Comparison of ENCODE assay signal across 8 mouse cellular contexts in the genomic region with DNA sequence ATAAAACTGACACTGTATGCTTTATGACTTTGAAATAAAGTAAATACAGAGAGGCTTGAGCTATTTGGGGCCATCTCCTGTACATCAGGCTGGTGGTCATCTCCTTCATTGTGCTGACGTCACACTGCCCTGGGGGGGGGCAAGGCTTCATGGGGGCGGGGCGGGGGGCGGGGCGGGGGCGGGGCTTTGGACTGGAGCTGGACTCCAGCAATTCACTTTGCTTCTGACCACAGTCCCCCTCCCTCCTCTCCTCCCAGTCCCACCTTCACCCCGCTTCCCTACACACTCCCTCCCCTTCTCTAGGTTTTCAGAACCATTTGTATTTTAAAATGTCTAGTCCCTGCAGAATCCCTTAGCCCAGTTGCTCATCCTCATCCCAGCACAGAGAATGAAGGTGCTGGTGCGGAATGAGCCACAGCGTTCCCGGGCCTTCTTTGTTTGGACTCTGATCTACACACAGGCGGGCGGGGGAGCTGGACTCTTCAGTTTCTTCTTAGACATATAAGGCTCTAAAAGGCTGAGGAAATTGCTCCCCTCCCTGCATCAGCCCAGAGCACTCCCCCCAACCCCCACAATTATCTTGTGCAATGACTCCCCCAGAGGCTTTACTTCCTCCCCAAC. TPM values are rescaled to one million over a fixed set of nuclear protein-coding genes. Genes with fewer than 3 reads are reported as not detected.
DNase-seq lines count a peak whose midpoint lies in the region; ATAC-seq and TF ChIP-seq lines count a peak whose summit lies in the region.

No protein-coding gene starts in this region.

- H3K36me3 ChIP-seq in embryonic facial prominence, embryonic 11.5 days (replicated peaks; ENCODE audit: control insufficient read depth, insufficient read depth, low read depth, low read length), result no peaks in the 10 kb centered on the region
- H3K36me3 ChIP-seq in intestine, embryonic 16.5 days (ENCODE audit: control insufficient read depth, insufficient read depth, low read length), result no peaks in the 10 kb centered on the region
- no peaks in the 10 kb centered on the region for H3K36me3 ChIP-seq in liver, postnatal 0 days (replicated peaks; ENCODE audit: insufficient read depth, low read length)
- no peaks in the 10 kb centered on the region for H3K36me3 ChIP-seq in stomach, embryonic 16.5 days (ENCODE audit: control insufficient read depth, insufficient read depth, low read length)

- H3K4me2 ChIP-seq in embryonic facial prominence, embryonic 11.5 days (ENCODE audit: low read depth, low read length), result peak overlapping the region; percentile 41
- peak overlapping the region; percentile 57 for H3K4me2 ChIP-seq in intestine, embryonic 16.5 days (ENCODE audit: low read depth, low read length)
- H3K4me2 ChIP-seq in liver, postnatal 0 days (ENCODE audit: low read depth, low read length), result peak overlapping the region; percentile 70
- H3K4me2 ChIP-seq in stomach, embryonic 16.5 days (ENCODE audit: low read depth, low read length), result peak overlapping the region; percentile 67

- no peak for TF ChIP-seq EP300 in liver, postnatal 0 days (IDR thresholded peaks at IDR 0.05; ENCODE audit: low read depth)

- H3K9ac ChIP-seq in embryonic facial prominence, embryonic 11.5 days (replicated peaks; ENCODE audit: low read length), result peak overlapping the region; percentile 48
- H3K9ac ChIP-seq in intestine, embryonic 16.5 days (ENCODE audit: low read depth, low read length), result peak overlapping the region; percentile 53
- no peak overlapping the region for H3K9ac ChIP-seq in liver, postnatal 0 days (replicated peaks)
- H3K9ac ChIP-seq in stomach, embryonic 16.5 days (ENCODE audit: low read length), result peak overlapping the region; percentile 58

- no peak for TF ChIP-seq CTCF in liver, postnatal 0 days (IDR thresholded peaks at IDR 0.05; ENCODE audit: low read depth)

- H3K9me3 ChIP-seq in embryonic facial prominence, embryonic 11.5 days (replicated peaks; ENCODE audit: control insufficient read depth, low read length), result no peaks in the 10 kb centered on the region
- H3K9me3 ChIP-seq in intestine, embryonic 16.5 days (ENCODE audit: control insufficient read depth, low read length), result no peaks in the 10 kb centered on the region
- H3K9me3 ChIP-seq in liver, postnatal 0 days (ENCODE audit: low read length), result no peaks in the 10 kb centered on the region
- no peaks in the 10 kb centered on the region for H3K9me3 ChIP-seq in stomach, embryonic 16.5 days (replicated peaks; ENCODE audit: control insufficient read depth, low read length)

- ATAC-seq in embryonic facial prominence, embryonic 11.5 days (replicated peaks; ENCODE audit: insufficient number of reproducible peaks, low FRiP score, low TSS enrichment, low read depth), result 0 out of 2 replicates have a peak, but pooled peaks have one; percentile 13
- ATAC-seq in intestine, embryonic 16.5 days, result peak; percentile 63
- peak; percentile 43 for ATAC-seq in liver, postnatal 0 days
- peak; percentile 69 for ATAC-seq in stomach, embryonic 16.5 days (ENCODE audit: insufficient read depth, low FRiP score)
- ATAC-seq in erythroid progenitor cell, adult 5-6 weeks (replicated peaks; ENCODE audit: low FRiP score, poor library complexity, severe bottlenecking), result no peak

- H3K27ac ChIP-seq in embryonic facial prominence, embryonic 11.5 days (replicated peaks; ENCODE audit: low read depth, low read length), result no peak overlapping the region
- H3K27ac ChIP-seq in intestine, embryonic 16.5 days (ENCODE audit: low read length), result peak overlapping the region; percentile 90
- peak overlapping the region; percentile 69 for H3K27ac ChIP-seq in liver, postnatal 0 days (ENCODE audit: low read depth)
- H3K27ac ChIP-seq in stomach, embryonic 16.5 days (ENCODE audit: low read length), result peak overlapping the region; percentile 86

- H3K4me1 ChIP-seq in embryonic facial prominence, embryonic 11.5 days (ENCODE audit: control insufficient read depth, insufficient read depth, low read length), result peaks cover 3% of the 10 kb centered on the region; the same call in 1 of the 2 replicates
- H3K4me1 ChIP-seq in intestine, embryonic 16.5 days (ENCODE audit: control insufficient read depth, insufficient read depth, low read length), result peaks cover 27% of the 10 kb centered on the region
- H3K4me1 ChIP-seq in liver, postnatal 0 days (ENCODE audit: insufficient read depth), result peaks cover 10% of the 10 kb centered on the region
- H3K4me1 ChIP-seq in stomach, embryonic 16.5 days (ENCODE audit: control insufficient read depth, insufficient read depth, low read length), result peaks cover 17% of the 10 kb centered on the region

- DNase-seq in adrenal gland, postnatal 14 days, result peak; percentile 24
- no peak for DNase-seq in adrenal gland, postnatal 36 days
- DNase-seq in embryonic facial prominence, embryonic 11.5 days (ENCODE audit: low spot score), result peak; percentile 58
- DNase-seq in liver, postnatal 0 days, result peak; percentile 64
- DNase-seq in thymus, postnatal 36 days, result no peak

- 6% methylated on average over 9 of the region's 12 CpGs for WGBS in embryonic facial prominence, embryonic 11.5 days
- under 1% methylated on average over 12 of the region's 12 CpGs for WGBS in intestine, embryonic 16.5 days
- 3% methylated on average over 12 of the region's 12 CpGs for WGBS in liver, postnatal 0 days (ENCODE audit: insufficient replicate concordance)
- 3% methylated on average over 12 of the region's 12 CpGs for WGBS in stomach, embryonic 16.5 days

- peak overlapping the region; percentile 19; the same call in 1 of the 2 replicates for H3K4me3 ChIP-seq in embryonic facial prominence, embryonic 11.5 days (ENCODE audit: low read depth, low read length)
- peak overlapping the region; percentile 33 for H3K4me3 ChIP-seq in intestine, embryonic 16.5 days (ENCODE audit: low read length)
- peak overlapping the region; percentile 36 for H3K4me3 ChIP-seq in liver, postnatal 0 days (ENCODE audit: low read depth, low read length)
- H3K4me3 ChIP-seq in stomach, embryonic 16.5 days (replicated peaks; ENCODE audit: low read length), result peak overlapping the region; percentile 39

- H3K27me3 ChIP-seq in embryonic facial prominence, embryonic 11.5 days (ENCODE audit: control insufficient read depth, insufficient read depth, low read length), result peaks cover 2% of the 10 kb centered on the region; the same call in 1 of the 2 replicates
- H3K27me3 ChIP-seq in intestine, embryonic 16.5 days (replicated peaks; ENCODE audit: control insufficient read depth, insufficient read depth, low read length), result no peaks in the 10 kb centered on the region
- no peaks in the 10 kb centered on the region for H3K27me3 ChIP-seq in liver, postnatal 0 days (ENCODE audit: insufficient read depth, low read length)
- H3K27me3 ChIP-seq in stomach, embryonic 16.5 days (ENCODE audit: control insufficient read depth, insufficient read depth, low read length), result no peaks in the 10 kb centered on the region

RNA-seq across cellular contexts. Expression of a gene that starts 3.5 kb away (rescaled TPM):
- total RNA-seq in adrenal gland, postnatal 14 days (2021), result 10.2 and 34.6 TPM in 2 replicates
- total RNA-seq in adrenal gland, postnatal 36 days (2021), result 10 to 100 TPM; 20.2 to 34.4 TPM
- polyA plus RNA-seq in embryonic facial prominence, embryonic 11.5 days (2014; fragmentation: Nextera tagmentation; extraction: Ambion mirVana), result 2.0 and 2.3 TPM in 2 replicates
- 638 and 702 TPM in 2 replicates for polyA plus RNA-seq in intestine, embryonic 16.5 days (2015; fragmentation: Nextera tagmentation; extraction: Ambion mirVana)
- polyA plus RNA-seq in liver, postnatal 0 days (2015; fragmentation: Nextera tagmentation; extraction: Ambion mirVana), result 91.5 and 96.4 TPM in 2 replicates
- 77.6 and 95.3 TPM in 2 replicates for polyA plus RNA-seq in stomach, embryonic 16.5 days (2015; fragmentation: Nextera tagmentation; extraction: Ambion mirVana)
- not detected in 2 replicates for total RNA-seq in erythroid progenitor cell, adult 5-6 weeks (2015; ENCODE audit: low replicate concordance)
- 1.7 and 3.5 TPM in 2 replicates for total RNA-seq in erythroid progenitor cell, adult 5-6 weeks (2017; ENCODE audit: low replicate concordance)

RNA-seq across cellular contexts. Expression of a gene that starts 31.4 kb away (rescaled TPM):
- total RNA-seq in adrenal gland, postnatal 14 days (2021), result not detected in 2 replicates
- not detected for total RNA-seq in adrenal gland, postnatal 36 days (2021)
- 10.0 and 13.4 TPM in 2 replicates for polyA plus RNA-seq in embryonic facial prominence, embryonic 11.5 days (2014; fragmentation: Nextera tagmentation; extraction: Ambion mirVana)
- polyA plus RNA-seq in intestine, embryonic 16.5 days (2015; fragmentation: Nextera tagmentation; extraction: Ambion mirVana), result 0.24 and 0.34 TPM in 2 replicates
- not detected in 2 replicates for polyA plus RNA-seq in liver, postnatal 0 days (2015; fragmentation: Nextera tagmentation; extraction: Ambion mirVana)
- 0.40 and 0.46 TPM in 2 replicates for polyA plus RNA-seq in stomach, embryonic 16.5 days (2015; fragmentation: Nextera tagmentation; extraction: Ambion mirVana)
- total RNA-seq in erythroid progenitor cell, adult 5-6 weeks (2015; ENCODE audit: low replicate concordance), result not detected in 2 replicates
- not detected in 2 replicates for total RNA-seq in erythroid progenitor cell, adult 5-6 weeks (2017; ENCODE audit: low replicate concordance)

RNA-seq across cellular contexts. Expression of a gene that starts 53.2 kb away (rescaled TPM):
- 0.56 and 7.0 TPM in 2 replicates for total RNA-seq in adrenal gland, postnatal 14 days (2021)
- under 1 TPM; 0.13 to 0.43 TPM for total RNA-seq in adrenal gland, postnatal 36 days (2021)
- 0.13 and 0.14 TPM in 2 replicates for polyA plus RNA-seq in embryonic facial prominence, embryonic 11.5 days (2014; fragmentation: Nextera tagmentation; extraction: Ambion mirVana)
- polyA plus RNA-seq in intestine, embryonic 16.5 days (2015; fragmentation: Nextera tagmentation; extraction: Ambion mirVana), result 9.7 and 13.3 TPM in 2 replicates
- 16.9 and 18.9 TPM in 2 replicates for polyA plus RNA-seq in liver, postnatal 0 days (2015; fragmentation: Nextera tagmentation; extraction: Ambion mirVana)
- 0.99 and 1.3 TPM in 2 replicates for polyA plus RNA-seq in stomach, embryonic 16.5 days (2015; fragmentation: Nextera tagmentation; extraction: Ambion mirVana)
- not detected in 2 replicates for total RNA-seq in erythroid progenitor cell, adult 5-6 weeks (2015; ENCODE audit: low replicate concordance)
- not detected in 2 replicates for total RNA-seq in erythroid progenitor cell, adult 5-6 weeks (2017; ENCODE audit: low replicate concordance)

Comparison
In these comparisons a context has a peak if more than half of its experiments do, and no peak if none do; other contexts are left out.
1. DNase-seq: peak in adrenal gland, postnatal 14 days (single experiment), embryonic facial prominence, embryonic 11.5 days (single experiment) and liver, postnatal 0 days (single experiment); none in adrenal gland, postnatal 36 days (0 of 2) and thymus, postnatal 36 days (0 of 2).
2. RNA of a gene that starts 3.5 kb away (polyA plus RNA-seq): 638 to 702 TPM in intestine, embryonic 16.5 days, 77.6 to 95.3 TPM in stomach, embryonic 16.5 days and 91.5 to 96.4 TPM in liver, postnatal 0 days; 2.0 to 2.3 TPM in embryonic facial prominence, embryonic 11.5 days; every median in the first group is over 10 times any median in the second.
3. Peak in every context shown above with its lines, with median percentiles within 50 percentile points of each other: H3K4me2 ChIP-seq and H3K4me3 ChIP-seq.